Mouse (Mus musculus) kidney, adult 8-10 months (tissue): ENCODE measurements around the gene Ntn3.
A peak's percentile ranks its signal among the peaks of the same experiment; 100 is the strongest.

ENCODE experiments used
- DNase-seq, 2 experiments: peaks; one replicate each; pipeline ENCODE4 v3.0.0; 2022

Gene Ntn3

DNA sequence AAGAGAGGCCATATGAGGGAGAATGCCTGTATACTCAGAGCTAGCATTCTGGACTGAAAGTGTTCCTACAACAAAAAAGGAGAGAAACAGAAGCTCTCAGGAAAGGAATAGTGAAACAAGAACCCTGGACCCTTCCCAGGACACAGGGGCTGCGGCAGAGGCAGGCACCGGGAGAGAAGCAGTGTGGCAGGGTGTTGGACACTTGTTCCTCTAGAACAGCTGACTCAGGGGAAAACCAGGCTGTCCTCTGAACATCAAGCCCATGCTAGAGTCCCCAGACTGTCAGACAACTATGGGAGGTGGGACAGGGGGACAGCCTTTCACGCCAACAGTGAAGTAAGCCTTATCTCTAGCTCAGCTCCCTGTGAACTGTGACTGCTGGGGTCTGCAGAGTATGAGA, 1.3 kb upstream of the Ntn3 start:
- DNase-seq: no peak

- DNase-seq: no peak
Observed at GRCm38 (mm10) chr17:24209916-24210240, 547 bp upstream of the Ntn3 start.

- DNase-seq: peak in 1 of 2 experiments; percentile 14
Observed at GRCm38 (mm10) chr17:24208641-24209042, 689 bp downstream of the Ntn3 start.

- no peak for DNase-seq
Observed at GRCm38 (mm10) chr17:24207768-24208640, 1.3 kb downstream of the Ntn3 start.

DNA sequence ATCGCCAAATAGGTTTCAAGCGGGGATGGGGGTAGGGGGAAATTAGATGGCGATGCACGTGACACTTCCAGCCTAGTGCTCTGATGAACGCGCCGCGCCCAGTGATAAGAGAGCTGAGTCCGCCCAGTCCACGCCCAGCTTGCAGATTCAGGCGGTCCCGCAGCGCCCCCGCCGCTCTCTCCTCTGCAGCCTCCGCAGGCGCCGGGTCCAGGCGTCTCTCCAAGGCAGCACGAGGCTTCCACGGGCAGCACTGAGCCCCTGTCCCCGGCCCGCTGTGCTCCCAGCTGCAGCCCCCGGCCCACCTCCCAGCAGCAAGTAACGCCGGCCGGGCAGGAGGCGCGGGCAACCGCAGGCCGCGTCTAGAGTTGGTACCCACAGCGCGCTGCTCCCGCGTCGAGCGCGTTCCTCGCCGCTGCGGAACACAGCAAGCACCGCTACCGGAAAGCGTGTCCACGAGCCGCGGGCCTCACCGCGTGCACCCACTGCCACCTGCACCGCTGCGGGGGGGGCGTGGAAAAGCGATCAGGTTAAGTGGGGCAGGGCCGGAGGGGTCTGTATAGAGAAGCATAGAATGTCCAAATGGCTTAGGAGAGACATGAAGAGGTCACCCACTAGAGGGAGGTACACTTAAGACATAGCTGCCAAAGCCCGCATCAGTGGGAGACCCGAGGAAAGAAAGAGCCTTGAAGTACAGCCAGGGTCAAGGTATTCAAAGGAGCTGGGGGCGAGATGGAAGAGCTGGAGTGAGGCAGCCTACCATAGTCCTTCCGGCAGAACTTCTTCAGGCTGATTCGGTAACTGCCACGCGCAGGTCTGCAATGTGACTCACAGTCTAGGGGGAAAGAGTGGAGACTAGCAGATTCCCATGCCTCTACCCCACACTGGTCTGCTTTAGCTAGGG, 2.6 kb downstream of the Ntn3 start:
- peak in 1 of 2 experiments; percentile 19 for DNase-seq

GRCm38 (mm10) chr17:24205908-24206361, 3.4 kb downstream of the Ntn3 start:
- DNase-seq: peak in 1 of 2 experiments; percentile 44

- peak; percentile 89 to 90 for DNase-seq
Observed at GRCm38 (mm10) chr17:24205284-24205888, 3.9 kb downstream of the Ntn3 start, which contains the start of gene Tbc1d24. TSS of gene Tbc1d24 (minus strand) at chr17:24205562.

- no peak for DNase-seq
Observed at GRCm38 (mm10) chr17:24204846-24205245, 4.5 kb downstream of the Ntn3 start.

DNA sequence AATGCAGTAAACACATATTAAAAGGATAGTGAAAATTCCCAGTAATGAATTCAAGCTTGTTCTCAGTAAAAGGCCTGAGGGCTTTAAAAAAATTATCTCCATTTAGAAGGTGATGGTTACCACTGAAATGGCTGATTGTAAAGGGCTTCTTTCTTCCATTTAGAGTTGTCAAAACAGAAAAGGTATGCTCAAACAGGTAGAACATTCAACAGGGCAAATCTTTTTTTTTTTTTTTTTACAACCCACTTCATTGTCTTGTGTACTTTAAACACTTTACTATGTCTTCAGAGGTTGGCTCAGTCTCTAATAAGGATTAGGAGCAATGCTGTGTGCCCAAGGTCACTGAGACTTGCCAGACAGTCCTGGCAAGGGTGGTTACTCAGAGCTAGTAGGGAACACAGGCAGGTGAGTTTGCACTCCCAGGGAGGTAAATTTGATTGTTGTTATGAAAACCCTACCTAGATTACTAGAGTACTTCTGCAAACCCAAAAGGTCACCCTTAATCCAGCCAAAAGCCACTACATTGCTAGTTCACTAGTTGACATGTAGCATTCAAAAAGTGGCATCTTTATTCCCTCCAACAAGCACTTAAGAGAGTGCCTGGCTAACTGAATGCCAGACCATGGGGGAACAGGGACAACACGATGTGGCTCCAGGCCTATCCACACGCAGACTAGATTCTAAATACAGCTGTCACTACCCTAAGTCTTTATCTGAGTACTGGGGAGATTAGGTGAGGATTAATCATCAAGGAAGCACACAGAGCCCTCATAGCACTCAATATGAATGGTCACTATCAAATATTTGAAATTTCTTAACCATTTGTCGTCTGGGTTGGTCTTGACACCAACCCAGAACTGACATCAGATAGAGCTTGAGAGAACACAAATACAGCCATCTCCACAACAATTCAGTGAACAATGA, 5.5 kb downstream of the Ntn3 start:
- DNase-seq: no peak

DNA sequence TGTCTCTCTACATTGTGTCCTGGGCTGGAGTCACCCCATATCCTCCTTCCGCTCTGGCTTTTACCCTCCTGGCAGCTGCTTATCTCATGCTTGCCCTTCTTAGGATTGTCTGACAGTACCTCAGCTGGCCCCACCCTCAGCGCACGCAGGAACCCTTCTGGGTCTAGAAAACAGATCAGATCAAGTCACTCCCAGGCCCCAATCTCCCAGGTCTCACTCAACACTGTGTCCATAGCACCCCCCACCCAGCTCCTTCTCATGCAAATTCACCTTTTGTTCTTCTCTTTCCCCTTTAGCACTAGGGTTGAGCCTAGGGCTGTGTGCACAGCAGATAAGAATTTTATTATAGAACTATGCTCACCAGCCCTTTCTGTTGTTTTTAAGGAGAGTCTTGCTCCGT, 6.3 kb downstream of the Ntn3 start:
- DNase-seq: no peak

DNA sequence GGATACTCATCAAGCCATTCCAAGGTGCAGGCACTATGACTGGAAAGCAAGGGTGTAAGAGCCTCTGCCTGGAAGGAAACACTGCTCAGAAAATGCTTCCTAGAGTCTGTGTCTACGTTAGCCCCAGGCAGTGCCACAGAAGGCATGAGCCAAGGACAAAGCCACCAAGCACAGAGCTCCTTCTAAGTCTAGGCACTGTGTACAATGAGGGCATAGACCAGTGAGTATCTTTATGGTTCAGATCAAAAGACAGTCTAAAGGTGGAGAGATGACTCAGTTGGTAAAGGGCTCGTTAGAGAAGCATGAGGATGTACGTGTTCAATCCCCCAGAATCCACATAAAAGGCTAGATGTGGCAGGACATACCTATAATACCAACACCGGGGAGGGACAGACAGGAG, 8.2 kb downstream of the Ntn3 start:
- no peak for DNase-seq

- DNase-seq: peak in 1 of 2 experiments; percentile 28
Observed at GRCm38 (mm10) chr17:24199741-24200140, 9.6 kb downstream of the Ntn3 start.

DNA sequence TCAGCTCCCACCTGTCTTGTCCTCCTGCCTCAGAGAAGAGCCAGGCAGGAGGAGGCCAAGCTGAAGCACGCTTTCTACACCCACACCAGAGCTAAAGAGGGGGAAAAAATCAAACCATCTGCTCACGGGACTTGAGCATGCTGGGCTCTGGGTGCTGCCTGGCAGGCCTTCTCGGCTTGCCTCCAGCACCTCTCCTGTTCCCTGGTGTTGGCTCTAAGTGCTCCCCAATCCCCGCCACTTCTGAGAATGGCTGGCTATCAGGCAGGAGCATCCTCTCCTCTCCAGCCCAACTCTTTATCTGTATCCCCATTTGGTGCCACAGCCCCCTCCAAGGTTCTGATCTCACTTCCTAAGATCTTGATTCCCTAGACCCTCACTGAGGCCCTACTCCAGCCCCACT, 10.1 kb downstream of the Ntn3 start:
- no peak for DNase-seq

- no peak for DNase-seq
Observed at GRCm38 (mm10) chr17:24197032-24197824, 12.1 kb downstream of the Ntn3 start.

GRCm38 (mm10) chr17:24195349-24195748, 14.0 kb downstream of the Ntn3 start:
- no peak for DNase-seq

GRCm38 (mm10) chr17:24193769-24194168, 15.6 kb downstream of the Ntn3 start:
- DNase-seq: no peak

- DNase-seq: no peak
Observed at GRCm38 (mm10) chr17:24193268-24193667, 16.1 kb downstream of the Ntn3 start.

- no peak for DNase-seq
Observed at GRCm38 (mm10) chr17:24192848-24193247, 16.5 kb downstream of the Ntn3 start.

DNA sequence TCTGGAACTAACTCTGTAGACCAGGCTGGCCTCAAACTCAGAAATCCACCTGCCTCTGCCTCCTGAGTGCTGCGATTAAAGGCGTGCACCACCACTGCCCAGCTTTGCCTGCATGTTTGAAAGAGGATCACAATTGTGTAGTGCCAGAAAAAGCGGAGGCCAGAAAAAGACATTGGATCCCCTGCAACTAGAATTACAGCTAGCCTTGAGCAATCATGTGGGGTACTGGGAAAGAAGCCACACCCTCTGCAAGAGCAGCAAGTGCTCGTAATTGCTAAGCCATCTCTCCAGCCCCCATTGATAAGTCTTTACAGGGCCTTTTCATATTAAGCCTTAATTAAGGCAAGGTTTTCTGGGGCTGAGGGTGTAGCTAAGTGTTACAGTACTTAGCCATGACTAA, 17.9 kb downstream of the Ntn3 start:
- no peak for DNase-seq

- DNase-seq: no peak
Observed at GRCm38 (mm10) chr17:24190934-24191333, 18.4 kb downstream of the Ntn3 start.

DNA sequence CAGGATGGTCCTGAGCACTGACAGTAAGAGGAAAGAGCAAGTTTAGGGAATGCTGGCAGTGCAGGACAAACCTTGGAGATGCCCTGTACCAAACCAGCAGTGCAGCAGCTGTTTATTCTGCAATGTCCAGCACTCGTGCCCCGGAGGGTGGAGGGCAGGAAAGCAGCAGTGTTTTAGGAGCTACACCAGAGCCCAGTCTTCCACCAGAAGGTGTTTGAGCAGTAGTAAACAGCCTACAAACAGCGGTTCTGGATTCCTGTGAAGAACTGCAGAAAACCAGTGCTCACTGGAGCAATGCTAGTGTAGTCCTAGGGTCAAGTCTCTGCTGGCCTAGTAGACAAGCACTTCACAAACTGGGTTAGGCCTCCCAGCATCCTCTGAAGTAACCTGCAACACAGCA, 35.1 kb downstream of the Ntn3 start:
- no peak for DNase-seq
